Mouse (Mus musculus): ENCODE data around the gene Hspb6. TPM values are rescaled to one million over a fixed set of nuclear protein-coding genes. Genes with fewer than 3 reads are reported as not detected.

Hspb6 gene
- polyA plus RNA-seq, 1 experiment from 2014 or later: 27.0 TPM

DNA sequence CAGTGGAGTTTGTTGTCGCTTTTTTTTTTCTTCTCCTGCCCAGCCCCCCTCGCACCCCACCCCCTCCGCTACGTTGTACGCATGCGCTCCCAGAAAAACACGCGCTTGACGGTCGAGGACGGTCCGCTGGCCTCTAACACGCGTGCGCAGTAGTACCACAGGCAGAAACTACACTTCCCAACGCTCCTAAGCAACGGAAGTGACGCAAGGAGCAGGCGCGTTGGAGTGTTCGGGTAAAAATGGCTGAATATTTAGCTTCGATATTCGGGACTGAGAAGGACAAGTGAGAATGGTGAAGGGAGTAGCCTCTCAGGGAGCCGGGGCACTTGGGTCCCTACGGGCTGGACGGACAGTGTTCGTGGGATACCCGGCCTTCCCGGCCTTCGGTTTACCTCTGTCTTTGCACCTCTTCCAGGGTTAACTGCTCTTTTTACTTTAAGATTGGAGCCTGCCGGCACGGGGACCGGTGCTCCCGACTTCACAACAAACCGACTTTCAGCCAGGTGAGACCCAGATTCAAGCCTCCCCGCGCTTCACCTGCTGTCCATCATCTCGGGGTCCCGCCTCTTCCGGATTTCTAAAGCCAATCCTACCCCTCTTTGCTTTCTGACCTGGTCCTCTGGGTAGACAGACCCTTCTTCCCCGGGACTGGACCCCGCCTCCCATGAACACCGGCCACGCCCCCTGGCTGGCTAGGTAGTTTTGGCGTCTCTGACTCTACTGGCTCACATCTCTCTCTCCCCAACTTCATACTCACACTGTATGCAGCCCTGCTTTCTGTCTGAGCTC lies 11.3 kb downstream of the Hspb6 start, which contains the start of the genes U2af1l4, Gm49396 and Psenen:
Gene U2af1l4, plus strand, starts transcription at position 185 of the 789 bp plus-strand sequence.
Gene Gm49396, plus strand, starts transcription at position 228 of the 789 bp plus-strand sequence.
Gene Psenen, minus strand, starts transcription at position 511 of the 789 bp plus-strand sequence.
- 2% methylated on average over 45 of the region's 45 CpGs for WGBS
- Histone ChIP-seq H3K4me3 (ENCODE audit: low read depth, low read length) (peak within 1 kb of the TSS; percentile 81), H3K9ac (replicated peaks; ENCODE audit: low read depth) (peak within 1 kb of the TSS; percentile 73), H3K4me1 (ENCODE audit: insufficient read depth, low read depth, low read length) (peaks cover 12% of the 10 kb centered on the region; the same call in 1 of the 2 replicates), H3K9me3 (ENCODE audit: low read length) (no peaks in the 10 kb centered on the region), H3K27ac (ENCODE audit: low read length) (peak within 1 kb of the TSS; percentile 95), H3K4me2 (replicated peaks; ENCODE audit: low read depth, low read length) (peak within 1 kb of the TSS; percentile 72), H3K36me3 (ENCODE audit: insufficient read depth, low read length) (peaks cover 7% of the 10 kb centered on the region; the same call in 1 of the 2 replicates), H3K27me3 (replicated peaks; ENCODE audit: insufficient read depth, low read length) (no peaks in the 10 kb centered on the region)
- DNase-seq (ENCODE audit: low spot score) (peak; percentile 99), ATAC-seq (peak; percentile 88)
- TF ChIP-seq EP300 (IDR thresholded peaks at IDR 0.05) (no peak), CTCF (IDR thresholded peaks at IDR 0.05) (peak; percentile 5; the same call in 1 of the 2 replicates)

DNA sequence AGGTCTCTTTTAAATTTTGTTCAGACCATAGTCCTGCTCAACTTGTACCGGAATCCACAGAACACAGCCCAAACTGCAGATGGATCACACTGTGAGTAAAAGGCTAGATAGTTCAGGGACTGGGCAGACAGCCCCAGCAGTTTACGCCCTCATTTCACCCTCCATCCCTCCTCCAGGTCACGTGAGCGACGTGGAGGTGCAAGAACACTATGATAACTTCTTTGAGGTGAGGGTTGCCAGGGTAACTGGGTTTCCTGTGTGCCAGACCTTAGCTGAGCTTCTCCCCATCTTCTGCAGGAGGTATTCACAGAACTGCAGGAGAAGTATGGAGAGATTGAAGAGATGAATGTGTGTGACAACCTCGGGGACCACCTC lies 11.9 kb downstream of the Hspb6 start:
- Histone ChIP-seq H3K27ac (ENCODE audit: low read length) (peak overlapping the region; percentile 95; the same call in 1 of the 2 replicates), H3K9me3 (ENCODE audit: low read length) (no peaks in the 10 kb centered on the region), H3K9ac (replicated peaks; ENCODE audit: low read depth) (peak overlapping the region; percentile 73), H3K27me3 (replicated peaks; ENCODE audit: insufficient read depth, low read length) (no peaks in the 10 kb centered on the region), H3K4me3 (ENCODE audit: low read depth, low read length) (peak overlapping the region; percentile 81), H3K4me1 (ENCODE audit: insufficient read depth, low read depth, low read length) (peaks cover 6% of the 10 kb centered on the region; the same call in 1 of the 2 replicates), H3K4me2 (replicated peaks; ENCODE audit: low read depth, low read length) (peak overlapping the region; percentile 72), H3K36me3 (ENCODE audit: insufficient read depth, low read length) (peaks cover 13% of the 10 kb centered on the region)
- DNase-seq (ENCODE audit: low spot score): no peak
- TF ChIP-seq CTCF (IDR thresholded peaks at IDR 0.05) (no peak), EP300 (IDR thresholded peaks at IDR 0.05) (no peak)
- 19% methylated on average over 6 of the region's 6 CpGs for WGBS
- ATAC-seq: no peak

DNA sequence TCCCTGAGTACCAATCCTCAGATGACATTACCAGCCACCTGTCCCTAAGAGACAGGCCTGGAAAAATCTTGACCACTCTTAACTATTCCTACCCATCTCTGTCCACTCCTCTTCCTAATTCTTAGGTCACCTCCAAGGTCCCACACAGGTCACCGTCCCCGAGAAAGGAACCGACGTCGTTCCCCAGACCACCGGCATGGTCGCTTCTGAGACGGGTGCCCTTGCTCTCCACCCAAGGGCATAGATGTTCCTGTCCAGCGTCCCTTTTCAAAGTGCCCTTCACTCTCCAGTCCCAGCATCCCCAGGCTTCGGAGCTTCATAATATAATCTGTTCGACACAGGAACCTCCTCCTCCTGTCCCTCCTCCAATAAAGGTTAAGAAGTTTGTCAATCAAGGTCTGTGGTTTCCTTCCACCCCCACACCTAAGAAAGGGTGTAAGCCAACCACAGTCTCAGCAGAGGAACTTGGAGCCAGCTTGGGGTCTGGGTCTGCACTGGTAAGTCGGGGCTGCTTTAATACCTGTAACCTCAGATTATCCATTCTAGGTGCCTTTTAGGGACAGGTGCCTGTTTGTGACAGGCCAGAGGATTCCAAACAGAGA lies 13.1 kb downstream of the Hspb6 start, which contains the start of gene Igflr1:
Gene Igflr1, plus strand, starts transcription at position 458 of the 602 bp plus-strand sequence.
- H3K4me3 ChIP-seq (ENCODE audit: low read depth, low read length): no peak within 1 kb of the TSS
- WGBS: 94% methylated on average over 12 of the region's 12 CpGs

DNA sequence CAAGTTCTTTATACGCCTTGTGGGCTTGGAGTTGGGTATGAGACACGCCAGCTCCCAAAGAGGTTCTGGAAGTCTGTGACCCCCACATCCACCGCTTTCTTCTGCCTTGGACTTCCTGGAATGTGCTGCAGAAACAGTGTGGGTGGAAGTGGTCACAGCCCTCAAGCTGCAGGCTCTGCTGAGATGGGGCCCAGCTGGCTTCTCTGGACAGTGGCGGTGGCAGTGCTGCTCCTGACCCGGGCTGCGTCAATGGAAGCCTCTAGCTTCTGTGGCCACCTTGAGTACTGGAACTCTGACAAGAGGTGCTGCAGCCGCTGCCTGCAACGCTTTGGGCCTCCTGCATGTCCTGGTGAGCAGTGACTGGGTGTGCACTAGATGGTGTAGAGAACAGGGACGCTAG lies 14.1 kb downstream of the Hspb6 start:
- peaks cover 24% of the 10 kb centered on the region for H3K36me3 ChIP-seq (ENCODE audit: insufficient read depth, low read length)
- ATAC-seq: no peak

More for the DNA sequence above, 13.1 kb downstream of the Hspb6 start, which contains the start of gene Igflr1:
- Histone ChIP-seq H3K27ac (ENCODE audit: low read length) (no peak within 1 kb of the TSS), H3K36me3 (ENCODE audit: insufficient read depth, low read length) (peaks cover 24% of the 10 kb centered on the region), H3K4me1 (ENCODE audit: insufficient read depth, low read depth, low read length) (peaks cover 3% of the 10 kb centered on the region; the same call in 1 of the 2 replicates), H3K9me3 (ENCODE audit: low read length) (no peaks in the 10 kb centered on the region), H3K9ac (replicated peaks; ENCODE audit: low read depth) (no peak within 1 kb of the TSS), H3K27me3 (replicated peaks; ENCODE audit: insufficient read depth, low read length) (no peaks in the 10 kb centered on the region), H3K4me2 (replicated peaks; ENCODE audit: low read depth, low read length) (no peak within 1 kb of the TSS)
- no peak for TF ChIP-seq CTCF (IDR thresholded peaks at IDR 0.05)
- TF ChIP-seq EP300 (IDR thresholded peaks at IDR 0.05): no peak
- ATAC-seq (no peak), DNase-seq (ENCODE audit: low spot score) (no peak)

DNA sequence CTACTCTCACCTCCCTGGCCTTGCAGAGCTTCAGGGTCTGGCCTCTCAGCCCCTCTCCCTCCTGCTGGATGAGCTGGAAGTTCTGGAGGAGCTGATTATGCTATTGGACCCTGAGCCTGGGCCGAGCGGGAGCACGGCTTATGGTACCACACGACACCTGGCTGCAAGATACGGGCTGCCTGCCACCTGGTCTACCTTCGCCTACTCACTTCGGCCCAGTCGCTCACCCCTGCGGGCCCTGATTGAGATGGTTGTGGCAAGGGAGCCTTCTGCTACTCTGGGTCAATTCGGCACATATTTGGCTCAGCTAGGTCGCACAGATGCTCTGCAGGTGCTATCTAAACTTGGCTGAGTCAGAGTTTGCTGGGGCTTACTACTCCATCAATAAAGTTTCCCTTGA lies 15.6 kb downstream of the Hspb6 start:
- H3K4me3 ChIP-seq (ENCODE audit: low read depth, low read length): no peak overlapping the region
- no peak overlapping the region for H3K9ac ChIP-seq (replicated peaks; ENCODE audit: low read depth)
- no peaks in the 10 kb centered on the region for H3K27me3 ChIP-seq (replicated peaks; ENCODE audit: insufficient read depth, low read length)
- no peak for DNase-seq (ENCODE audit: low spot score)
- H3K9me3 ChIP-seq (ENCODE audit: low read length): no peaks in the 10 kb centered on the region
- no peak for ATAC-seq
- H3K27ac ChIP-seq (ENCODE audit: low read length): no peak overlapping the region
- no peak for TF ChIP-seq EP300 (IDR thresholded peaks at IDR 0.05)
- TF ChIP-seq CTCF (IDR thresholded peaks at IDR 0.05): no peak
- whole genome bisulfite sequencing: 90% methylated on average over 11 of the region's 11 CpGs
- no peak overlapping the region for H3K4me2 ChIP-seq (replicated peaks; ENCODE audit: low read depth, low read length)
- peaks cover 3% of the 10 kb centered on the region; the same call in 1 of the 2 replicates for H3K4me1 ChIP-seq (ENCODE audit: insufficient read depth, low read depth, low read length)
- H3K36me3 ChIP-seq (ENCODE audit: insufficient read depth, low read length): peaks cover 36% of the 10 kb centered on the region

More for the DNA sequence above, 14.1 kb downstream of the Hspb6 start:
- TF ChIP-seq EP300 (IDR thresholded peaks at IDR 0.05): no peak
- TF ChIP-seq CTCF (IDR thresholded peaks at IDR 0.05): no peak
- no peaks in the 10 kb centered on the region for H3K27me3 ChIP-seq (replicated peaks; ENCODE audit: insufficient read depth, low read length)
- no peak overlapping the region for H3K9ac ChIP-seq (replicated peaks; ENCODE audit: low read depth)
- H3K4me2 ChIP-seq (replicated peaks; ENCODE audit: low read depth, low read length): no peak overlapping the region
- WGBS: 70% methylated on average over 9 of the region's 9 CpGs
- H3K4me1 ChIP-seq (ENCODE audit: insufficient read depth, low read depth, low read length): peaks cover 3% of the 10 kb centered on the region; the same call in 1 of the 2 replicates
- DNase-seq (ENCODE audit: low spot score): no peak
- H3K27ac ChIP-seq (ENCODE audit: low read length): no peak overlapping the region
- H3K4me3 ChIP-seq (ENCODE audit: low read depth, low read length): no peak overlapping the region
- no peaks in the 10 kb centered on the region for H3K9me3 ChIP-seq (ENCODE audit: low read length)

DNA sequence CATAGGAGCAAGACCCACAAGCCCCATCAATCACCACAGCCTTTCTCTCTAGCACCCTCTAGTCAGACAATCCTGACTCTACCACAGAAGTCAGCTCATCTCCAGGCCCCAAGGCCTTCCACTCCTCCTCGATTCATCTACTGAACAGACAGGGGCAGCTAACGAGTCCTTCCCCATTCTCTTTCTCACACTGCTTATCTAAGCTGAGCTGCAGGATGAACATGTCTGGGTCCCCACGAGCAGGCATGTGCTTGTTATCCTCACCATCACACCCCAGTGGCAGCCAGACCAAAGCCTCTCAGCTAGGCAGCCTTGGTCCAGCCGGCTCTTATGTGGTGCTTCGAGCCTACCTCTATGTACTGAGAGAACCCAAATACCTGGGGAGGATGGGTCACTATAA lies 20.4 kb downstream of the Hspb6 start:
- Histone ChIP-seq H3K9me3 (ENCODE audit: low read length) (no peaks in the 10 kb centered on the region), H3K27ac (ENCODE audit: low read length) (no peak overlapping the region)

More for the DNA sequence above, 20.4 kb downstream of the Hspb6 start:
- no peak overlapping the region for H3K4me3 ChIP-seq (ENCODE audit: low read depth, low read length)
- no peaks in the 10 kb centered on the region for H3K4me1 ChIP-seq (ENCODE audit: insufficient read depth, low read depth, low read length)
- 86% methylated on average over 5 of the region's 5 CpGs for WGBS
- no peak overlapping the region for H3K9ac ChIP-seq (replicated peaks; ENCODE audit: low read depth)
- no peaks in the 10 kb centered on the region for H3K27me3 ChIP-seq (replicated peaks; ENCODE audit: insufficient read depth, low read length)
- ATAC-seq (no peak), DNase-seq (ENCODE audit: low spot score) (no peak)
- no peak overlapping the region for H3K4me2 ChIP-seq (replicated peaks; ENCODE audit: low read depth, low read length)
- H3K36me3 ChIP-seq (ENCODE audit: insufficient read depth, low read length): peaks cover 66% of the 10 kb centered on the region
- no peak for TF ChIP-seq CTCF (IDR thresholded peaks at IDR 0.05)
- no peak for TF ChIP-seq EP300 (IDR thresholded peaks at IDR 0.05)

All from lung, postnatal 0 days (tissue).